Mouse (Mus musculus): ENCODE data around the gene Asb1. TPM values are rescaled to one million over a fixed set of nuclear protein-coding genes. Genes with fewer than 3 reads are reported as not detected.

Asb1 gene
- 2.3 TPM for polyA plus RNA-seq (2014; fragmentation: Illumina TruSeq; extraction: RNeasy Lipid Tissue Mini Kit (QIAGEN cat#74804); ENCODE audit: low read depth, low replicate concordance)

DNA sequence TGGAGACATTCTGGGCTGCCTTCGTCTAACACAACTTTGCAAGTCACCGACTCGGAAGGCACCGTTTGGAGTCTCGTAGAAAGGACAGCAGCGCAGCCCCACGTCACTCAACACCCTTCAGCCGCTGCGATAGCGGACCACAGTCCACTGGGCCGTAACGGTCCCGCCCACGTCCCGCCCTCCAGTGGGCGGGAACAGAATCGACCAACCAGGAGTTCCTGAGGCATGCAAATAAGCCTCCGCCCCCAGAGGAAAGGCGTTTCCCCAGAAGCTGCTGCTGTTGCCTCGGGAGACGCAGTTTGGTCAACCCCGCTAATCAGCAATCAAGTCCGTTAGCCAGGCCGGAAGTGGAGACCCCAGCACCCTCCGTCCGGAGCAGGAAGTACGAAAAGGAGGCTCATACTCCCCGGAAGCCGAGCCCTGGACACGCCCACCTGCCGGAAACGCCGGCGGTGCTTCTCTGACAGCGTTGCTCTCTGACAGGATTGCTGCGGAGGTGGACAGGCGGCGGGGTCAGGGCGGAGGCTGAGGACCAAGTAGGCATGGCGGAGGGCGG, at the start of gene Asb1:
Gene Asb1, plus strand, starts transcription at position 274 of the 556 bp plus-strand sequence.

DNA sequence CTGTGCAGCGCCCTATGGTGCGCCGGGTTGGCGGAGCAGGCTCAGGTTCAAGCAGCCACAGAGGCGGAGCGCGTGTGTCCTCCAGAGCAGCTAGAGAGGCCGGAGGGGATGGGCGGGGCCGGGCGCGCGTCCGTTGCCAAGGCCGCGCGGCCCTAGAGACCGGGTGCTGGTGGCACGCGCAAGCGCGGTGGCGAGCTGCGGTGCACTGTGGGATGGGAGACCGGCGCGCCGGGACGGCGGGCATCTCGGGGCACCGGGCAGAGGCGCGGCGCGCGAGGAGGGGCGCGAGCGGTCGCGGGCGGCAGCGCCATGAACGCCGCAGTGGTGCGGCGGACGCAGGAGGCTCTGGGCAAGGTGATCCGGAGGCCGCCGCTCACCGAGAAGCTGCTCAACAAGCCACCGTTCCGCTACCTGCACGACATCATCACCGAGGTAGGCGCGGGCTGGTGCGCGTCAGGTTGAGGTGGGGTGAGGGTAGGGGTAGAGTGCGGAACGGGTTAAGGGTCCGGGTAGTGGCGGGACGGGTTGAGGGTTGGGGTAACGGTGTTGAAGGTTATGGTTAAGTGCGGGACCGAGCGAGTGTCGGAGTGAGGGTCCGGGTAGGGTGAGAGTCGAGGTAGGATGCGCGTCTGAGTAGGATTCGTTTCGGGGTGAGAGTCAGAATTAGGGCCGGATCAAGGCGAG, 45.7 kb upstream of the Asb1 start, which contains the start of gene Traf3ip1:
Gene Traf3ip1, plus strand, starts transcription at position 191 of the 684 bp plus-strand sequence.

Other genes with a start within 250 kb of the Asb1 start
- 51.4 TPM for gene Scly, start 242.2 kb upstream of the Asb1 start, polyA plus RNA-seq (2014; fragmentation: Illumina TruSeq; extraction: RNeasy Lipid Tissue Mini Kit (QIAGEN cat#74804); ENCODE audit: low read depth, low replicate concordance)
- not detected for gene Espnl, start 218.5 kb upstream of the Asb1 start, polyA plus RNA-seq (2014; fragmentation: Illumina TruSeq; extraction: RNeasy Lipid Tissue Mini Kit (QIAGEN cat#74804); ENCODE audit: low read depth, low replicate concordance)
- not detected for gene Klhl30, start 189.5 kb upstream of the Asb1 start, polyA plus RNA-seq (2014; fragmentation: Illumina TruSeq; extraction: RNeasy Lipid Tissue Mini Kit (QIAGEN cat#74804); ENCODE audit: low read depth, low replicate concordance)
- not detected for gene Erfe, start 174.1 kb upstream of the Asb1 start, polyA plus RNA-seq (2014; fragmentation: Illumina TruSeq; extraction: RNeasy Lipid Tissue Mini Kit (QIAGEN cat#74804); ENCODE audit: low read depth, low replicate concordance)
- 19.5 TPM for gene Ilkap, start 141.7 kb upstream of the Asb1 start, polyA plus RNA-seq (2014; fragmentation: Illumina TruSeq; extraction: RNeasy Lipid Tissue Mini Kit (QIAGEN cat#74804); ENCODE audit: low read depth, low replicate concordance)
- 4.1 TPM for gene Hes6, start 126.5 kb upstream of the Asb1 start, polyA plus RNA-seq (2014; fragmentation: Illumina TruSeq; extraction: RNeasy Lipid Tissue Mini Kit (QIAGEN cat#74804); ENCODE audit: low read depth, low replicate concordance)
- 1.9 TPM for gene Per2, start 81.2 kb upstream of the Asb1 start, polyA plus RNA-seq (2014; fragmentation: Illumina TruSeq; extraction: RNeasy Lipid Tissue Mini Kit (QIAGEN cat#74804); ENCODE audit: low read depth, low replicate concordance)
- 2.5 TPM for gene Traf3ip1, start 45.9 kb upstream of the Asb1 start, polyA plus RNA-seq (2014; fragmentation: Illumina TruSeq; extraction: RNeasy Lipid Tissue Mini Kit (QIAGEN cat#74804); ENCODE audit: low read depth, low replicate concordance)

Data from liver, adult 10 weeks (tissue).